Mouse (Mus musculus): ENCODE data around the gene Irs2. TPM values are rescaled to one million over a fixed set of nuclear protein-coding genes. Genes with fewer than 3 reads are reported as not detected.

The Irs2 gene
- polyA plus RNA-seq, 3 experiments from 2014 or later = 0.72 to 0.73 TPM; not detected in 1

DNA sequence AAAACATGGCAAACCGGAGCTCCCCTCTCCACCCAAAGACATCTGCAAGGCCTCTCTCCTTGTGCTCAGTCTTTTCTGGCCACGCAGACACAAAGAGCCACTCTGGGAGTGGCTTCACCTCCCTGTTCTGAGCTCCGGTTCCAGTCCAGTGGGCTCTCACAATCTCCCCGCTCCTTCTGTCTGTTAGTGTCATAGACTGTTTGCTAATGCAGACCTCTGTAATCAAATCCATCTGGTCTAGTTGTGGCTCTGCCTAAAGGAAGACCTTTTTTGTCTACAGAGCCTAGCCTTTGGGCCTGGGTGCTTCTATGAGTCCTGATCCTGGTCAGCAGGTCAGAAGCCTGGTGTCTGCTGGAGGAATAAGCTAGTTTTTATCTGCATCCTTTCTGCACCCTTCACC, 56.7 kb downstream of the Irs2 start:
- ATAC-seq = no peak

DNA sequence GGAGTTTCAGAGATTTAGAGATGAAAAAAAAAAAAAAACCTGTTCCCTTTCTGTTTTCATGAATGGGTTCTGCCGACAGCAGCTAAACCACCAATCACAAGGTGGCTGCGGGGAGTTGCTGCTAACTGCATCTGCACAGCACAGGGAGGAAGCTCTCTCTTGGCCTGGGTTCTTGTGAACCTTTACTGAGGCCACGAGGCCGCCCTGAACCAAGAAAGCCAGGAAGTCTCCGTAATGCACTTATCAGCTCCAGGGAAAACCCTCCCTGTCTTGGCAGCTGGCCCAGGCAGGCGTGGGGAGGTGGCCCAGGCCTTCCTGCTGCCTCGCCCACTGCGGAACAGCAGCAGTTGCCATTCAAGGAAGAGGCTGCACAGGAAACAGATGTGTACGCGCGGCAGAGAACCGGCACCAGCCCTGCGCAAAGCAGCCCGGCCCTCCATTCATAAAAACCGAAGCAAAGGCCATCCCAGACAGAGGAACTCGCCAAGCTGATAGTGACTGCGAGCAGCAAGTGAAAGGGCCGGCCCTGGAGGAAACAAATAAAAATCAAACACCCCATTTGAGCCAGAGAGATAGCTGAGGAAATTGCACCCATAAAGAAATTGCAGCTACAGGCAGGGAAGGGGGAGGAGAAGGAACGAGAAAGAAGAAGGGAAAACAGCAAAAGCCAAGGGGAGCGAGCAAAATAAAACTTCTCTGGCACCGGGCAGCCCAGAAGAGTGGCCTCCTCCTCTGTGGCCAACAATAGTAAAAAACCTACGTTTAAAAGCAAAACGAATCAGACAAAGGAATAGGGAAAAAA, 62.1 kb downstream of the Irs2 start:
- ATAC-seq = peak; percentile 82

DNA sequence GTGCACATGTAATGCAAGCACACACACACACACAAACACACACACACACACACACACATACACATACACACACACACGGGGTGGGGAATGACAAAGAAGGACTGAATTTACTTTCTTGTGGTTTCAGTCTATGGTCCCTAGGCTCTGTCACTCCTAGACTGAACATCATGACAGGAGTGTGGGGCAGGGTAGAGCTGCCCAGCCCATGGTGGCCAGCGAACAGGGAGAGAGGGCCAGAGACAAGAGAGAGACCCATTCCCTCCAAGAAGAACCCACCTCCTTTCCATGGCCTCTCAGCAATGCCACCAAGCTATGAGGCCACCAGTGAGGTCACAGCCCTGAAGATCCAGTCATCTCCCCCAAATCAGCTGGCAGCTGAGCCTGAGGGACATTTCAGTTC, 62.8 kb downstream of the Irs2 start:
- ATAC-seq = no peak

DNA sequence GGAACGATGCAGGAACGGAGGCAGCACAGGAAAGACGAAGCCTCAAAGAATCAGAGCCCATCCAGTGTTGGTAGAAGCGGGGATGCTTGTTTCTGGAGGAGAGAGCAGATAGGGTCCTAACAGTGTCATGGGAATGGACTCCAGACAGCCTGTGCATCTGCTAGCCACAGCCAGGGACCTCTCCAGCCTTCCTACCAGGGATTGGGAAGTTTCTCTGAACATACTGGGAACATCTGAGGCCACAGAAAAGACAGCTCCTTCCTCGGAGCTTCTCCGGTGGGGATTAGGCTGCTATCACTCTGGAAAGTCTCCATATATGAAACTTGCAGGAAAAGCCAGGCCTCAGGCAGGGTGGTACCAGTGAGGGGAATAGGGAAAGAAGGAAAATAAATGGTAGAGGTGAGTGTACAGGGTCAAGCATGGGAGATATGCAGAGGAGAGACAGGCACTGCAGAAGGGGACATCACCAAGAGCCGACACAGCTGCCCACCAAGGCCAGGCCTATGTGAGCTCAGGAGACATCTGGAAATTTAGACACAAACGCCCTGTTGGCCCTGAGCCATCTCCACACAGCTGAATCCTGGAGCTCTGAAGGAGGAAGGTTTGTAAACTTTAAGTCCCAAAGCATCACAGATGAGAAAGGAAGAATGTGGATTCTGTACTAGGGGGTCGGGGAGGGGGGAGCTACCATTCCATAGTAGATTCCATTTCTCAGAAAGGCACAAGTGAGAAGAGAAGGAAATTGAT, 64.8 kb downstream of the Irs2 start:
- no peak for ATAC-seq

DNA sequence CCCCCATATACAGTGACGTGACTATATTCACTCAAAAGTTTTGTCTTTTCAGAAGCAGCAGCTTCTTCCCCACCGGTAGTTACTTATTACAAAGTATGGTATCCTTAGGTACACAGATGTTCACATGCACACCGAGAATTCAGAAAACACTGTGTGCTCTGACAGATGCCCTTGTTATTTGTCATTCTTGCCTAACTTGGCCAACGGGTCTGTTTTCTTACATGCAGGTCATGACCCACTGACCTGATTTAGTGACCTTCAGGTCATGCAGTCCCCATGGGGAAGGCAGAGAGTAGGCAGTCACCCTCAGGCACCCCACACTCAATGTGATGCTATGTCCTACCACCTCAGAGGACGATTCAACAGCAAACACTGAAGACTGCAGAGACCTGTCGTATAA, 68.4 kb downstream of the Irs2 start:
- ATAC-seq = no peak

DNA sequence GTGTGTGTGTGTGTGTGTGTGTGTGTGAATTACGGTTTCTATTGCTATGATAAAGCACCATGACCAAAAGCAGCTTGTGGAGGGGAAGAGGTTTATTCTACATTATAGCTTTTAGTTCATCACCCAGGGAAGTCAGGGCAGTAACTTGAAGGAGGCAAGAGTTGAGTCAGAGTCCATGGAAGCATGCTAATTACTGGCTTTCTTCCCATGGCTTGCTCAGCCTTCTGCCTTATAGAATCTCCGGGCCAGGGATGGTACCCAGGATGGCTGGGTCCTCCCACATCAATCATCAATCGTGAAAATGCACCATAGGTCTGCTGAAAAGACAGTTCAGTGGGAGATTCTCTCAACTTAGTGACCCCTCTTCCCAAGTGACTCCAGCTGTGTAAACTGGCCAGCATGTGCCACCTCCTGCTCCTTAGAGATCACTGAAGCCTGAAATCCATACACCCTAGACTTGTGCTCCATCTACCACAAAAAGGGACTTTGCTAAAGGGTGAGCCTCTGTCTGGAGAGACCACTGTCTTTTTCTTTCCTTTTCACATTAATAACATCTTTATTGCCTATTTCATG, 69.0 kb downstream of the Irs2 start:
- ATAC-seq = no peak

DNA sequence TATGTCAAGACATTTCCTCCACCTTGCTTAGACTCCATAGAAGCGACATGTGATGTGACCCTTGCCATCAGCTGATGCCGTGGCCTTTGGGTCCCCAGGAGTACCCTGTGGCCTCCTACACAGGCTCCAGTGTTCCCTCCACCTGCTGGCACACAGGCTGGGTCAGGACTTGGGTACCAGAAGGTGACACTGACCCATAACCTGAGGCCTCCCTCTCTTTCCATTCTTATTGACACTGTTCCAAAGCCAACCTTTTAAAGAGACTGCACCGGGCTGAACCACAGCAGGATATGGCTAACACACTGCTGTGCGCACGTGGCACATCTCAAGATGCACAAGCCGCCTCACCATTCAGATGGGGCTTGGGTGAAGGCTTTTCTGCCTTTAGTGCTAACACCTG, 70.0 kb downstream of the Irs2 start:
- ATAC-seq = no peak

DNA sequence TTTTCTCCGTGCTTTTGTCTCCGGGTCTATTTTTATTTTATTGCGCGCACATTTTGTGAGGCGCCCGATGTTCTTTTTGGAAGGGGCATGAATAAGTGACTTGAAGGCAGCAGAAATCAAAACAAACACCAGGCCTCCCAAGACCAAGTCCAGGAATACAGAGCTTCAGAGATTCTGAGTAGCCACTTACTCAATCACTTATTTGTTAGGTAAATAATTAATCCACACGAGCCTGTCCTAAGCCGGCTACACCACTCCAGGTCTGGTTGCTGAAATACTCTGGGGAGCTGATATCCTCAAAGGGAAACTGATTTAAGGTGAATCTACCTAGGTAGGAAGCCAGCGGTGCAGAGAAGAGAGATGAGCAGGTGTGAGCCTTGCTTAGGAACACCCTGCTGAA, 71.6 kb downstream of the Irs2 start:
- ATAC-seq = no peak

DNA sequence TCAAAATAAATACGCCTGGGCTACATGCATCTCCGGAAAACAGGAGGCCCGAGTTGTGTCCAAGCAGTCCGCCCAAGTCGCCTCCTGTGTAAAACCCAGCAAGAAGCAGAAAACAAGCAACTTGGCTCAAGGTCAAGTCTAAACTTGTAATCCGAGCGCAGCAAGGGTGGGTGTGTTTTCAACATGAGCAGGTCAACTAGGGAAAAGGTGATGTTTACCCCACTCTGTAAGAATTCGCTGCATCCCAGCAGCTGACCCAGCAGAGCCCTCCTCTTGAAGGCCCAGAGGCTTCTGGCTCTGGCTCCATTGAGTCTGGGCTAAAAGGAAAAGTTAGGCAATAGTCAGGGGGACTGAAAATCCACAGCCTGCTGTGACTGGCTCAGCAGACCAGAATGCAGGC, 73.0 kb downstream of the Irs2 start:
- ATAC-seq = no peak

Data from inflammation-experienced regulatory T-cells, adult 6 months (primary cell).